Mouse (Mus musculus) hindbrain, embryonic 12.5 days (tissue): Measurements from ENCODE around the gene Dtd2. TPM values are rescaled to one million over a fixed set of nuclear protein-coding genes. Genes with fewer than 3 reads are reported as not detected.

ENCODE experiments used
- ATAC-seq: fragments of 200-750 bp; cut with Nextera tagmentation; 2 replicates; pipeline ENCODE4 v1.8.0; 2017; ENCODE audit warnings: moderate TSS enrichment; ENCODE audit not compliant: low FRiP score
- H3K27ac ChIP-seq: fragments of 300-500 bp; sonication (generic); 2 replicates; pipeline ENCODE4 v1.5.1; 2016; ENCODE audit warnings: mild to moderate bottlenecking
- H3K27me3 ChIP-seq: fragments of 300-500 bp; sonication (generic); 2 replicates; pipeline ENCODE4 v1.6.1; 2016; ENCODE audit warnings: mild to moderate bottlenecking
- H3K36me3 ChIP-seq: fragments of 300-500 bp; sonication (generic); 2 replicates; pipeline ENCODE4 v1.6.1; 2016; ENCODE audit warnings: mild to moderate bottlenecking
- H3K4me1 ChIP-seq: fragments of 300-500 bp; sonication (generic); 2 replicates; pipeline ENCODE4 v1.6.1; 2016
- H3K4me2 ChIP-seq: fragments of 300-500 bp; sonication (generic); replicated peaks from 2 replicates; pipeline ENCODE4 v1.6.1; 2016; ENCODE audit warnings: mild to moderate bottlenecking
- H3K4me3 ChIP-seq: fragments of 300-500 bp; sonication (generic); 2 replicates; pipeline ENCODE4 v1.5.1; 2016; ENCODE audit warnings: mild to moderate bottlenecking
- H3K9ac ChIP-seq: fragments of 300-500 bp; sonication (generic); 2 replicates; pipeline ENCODE4 v1.6.1; 2016; ENCODE audit warnings: mild to moderate bottlenecking, moderate library complexity
- H3K9me3 ChIP-seq: fragments of 300-500 bp; sonication (generic); replicated peaks from 2 replicates; pipeline ENCODE4 v1.6.1; 2016; ENCODE audit warnings: mild to moderate bottlenecking
- WGBS: fragments of 180-500 bp; shearing (Covaris S2); methylation state at CpG from one replicate; pipeline ENCODE4 v1.1.7; 2016; 5-methylcytosine and 5-hydroxymethylcytosine counted together
- polyA plus RNA-seq: library from polyadenylated mRNA; unstranded; fragments of >200 nt; fragmentation: Nextera tagmentation; extraction: Ambion mirVana; gene quantifications from 2 replicates; pipeline ENCODE4 v1.2.1, GENCODE M21; 2016

Gene Dtd2
- polyA plus RNA-seq, 1 experiment from 2014 or later, result 18.0 TPM

GRCm38 (mm10) chr12:52009928-52010629 lies 3.8 kb upstream of the Dtd2 start:
- H3K9me3 ChIP-seq, result no peaks in the 10 kb centered on the region
- H3K4me3 ChIP-seq, result peak overlapping the region; percentile 19
- H3K27ac ChIP-seq, result peak overlapping the region; percentile 52; the same call in 1 of the 2 replicates
- H3K4me2 ChIP-seq, result peak overlapping the region; percentile 36
- peak; percentile 54 for ATAC-seq
- H3K4me1 ChIP-seq, result peaks cover 8% of the 10 kb centered on the region
- H3K36me3 ChIP-seq, result no peaks in the 10 kb centered on the region
- WGBS, result 40% methylated on average over 15 of the region's 15 CpGs
- H3K27me3 ChIP-seq, result no peaks in the 10 kb centered on the region
- H3K9ac ChIP-seq, result no peak overlapping the region

- 0 out of 2 replicates have a peak overlapping the region, but pooled peaks have one; percentile 64 for H3K27ac ChIP-seq
- 50% methylated on average over 5 of the region's 5 CpGs for WGBS
- peak overlapping the region; percentile 55 for H3K4me2 ChIP-seq
- peaks cover 8% of the 10 kb centered on the region for H3K4me1 ChIP-seq
- ATAC-seq, result peak; percentile 67
- no peak overlapping the region for H3K9ac ChIP-seq
- H3K36me3 ChIP-seq, result peaks cover 6% of the 10 kb centered on the region; the same call in 1 of the 2 replicates
- no peaks in the 10 kb centered on the region for H3K9me3 ChIP-seq
- H3K27me3 ChIP-seq, result no peaks in the 10 kb centered on the region
- H3K4me3 ChIP-seq, result peak overlapping the region; percentile 73
Measured at GRCm38 (mm10) chr12:52006633-52006994, 313 bp upstream of the Dtd2 start.

DNA sequence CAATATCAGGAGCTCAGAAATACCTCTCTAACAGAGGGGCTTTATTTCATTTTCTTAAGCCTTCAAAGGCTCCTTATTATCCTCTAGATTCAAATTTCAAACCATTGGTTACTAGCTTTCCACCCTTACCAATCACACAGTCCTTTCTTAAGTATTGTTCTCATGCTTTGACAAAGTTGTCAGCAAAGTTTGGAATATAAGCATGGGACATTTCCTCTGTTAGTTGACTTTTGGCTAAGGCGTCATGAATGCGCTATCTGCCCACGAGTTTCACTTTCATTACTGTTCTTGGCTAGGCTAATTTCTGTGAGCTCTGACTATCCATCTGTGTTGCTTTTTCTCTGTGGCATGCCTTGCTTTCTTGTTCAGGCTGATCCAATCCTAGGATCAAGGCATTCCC lies 3.6 kb downstream of the Dtd2 start:
- H3K27ac ChIP-seq, result no peak overlapping the region
- no peak overlapping the region for H3K4me2 ChIP-seq
- no peak for ATAC-seq
- H3K9me3 ChIP-seq, result no peaks in the 10 kb centered on the region
- peaks cover 3% of the 10 kb centered on the region; the same call in 1 of the 2 replicates for H3K4me1 ChIP-seq
- WGBS, result 91% methylated on average over 3 of the region's 3 CpGs
- H3K36me3 ChIP-seq, result peaks cover 21% of the 10 kb centered on the region
- no peak overlapping the region for H3K9ac ChIP-seq
- no peaks in the 10 kb centered on the region for H3K27me3 ChIP-seq
- no peak overlapping the region for H3K4me3 ChIP-seq

GRCm38 (mm10) chr12:52001544-52001943 lies 4.8 kb downstream of the Dtd2 start:
- H3K4me2 ChIP-seq, result no peak overlapping the region
- H3K9me3 ChIP-seq, result no peaks in the 10 kb centered on the region
- H3K27ac ChIP-seq, result no peak overlapping the region
- H3K27me3 ChIP-seq, result no peaks in the 10 kb centered on the region
- H3K4me1 ChIP-seq, result peaks cover 3% of the 10 kb centered on the region; the same call in 1 of the 2 replicates
- H3K4me3 ChIP-seq, result no peak overlapping the region
- ATAC-seq, result no peak
- WGBS, result 41% methylated on average over 4 of the region's 4 CpGs
- H3K36me3 ChIP-seq, result peaks cover 21% of the 10 kb centered on the region
- no peak overlapping the region for H3K9ac ChIP-seq

DNA sequence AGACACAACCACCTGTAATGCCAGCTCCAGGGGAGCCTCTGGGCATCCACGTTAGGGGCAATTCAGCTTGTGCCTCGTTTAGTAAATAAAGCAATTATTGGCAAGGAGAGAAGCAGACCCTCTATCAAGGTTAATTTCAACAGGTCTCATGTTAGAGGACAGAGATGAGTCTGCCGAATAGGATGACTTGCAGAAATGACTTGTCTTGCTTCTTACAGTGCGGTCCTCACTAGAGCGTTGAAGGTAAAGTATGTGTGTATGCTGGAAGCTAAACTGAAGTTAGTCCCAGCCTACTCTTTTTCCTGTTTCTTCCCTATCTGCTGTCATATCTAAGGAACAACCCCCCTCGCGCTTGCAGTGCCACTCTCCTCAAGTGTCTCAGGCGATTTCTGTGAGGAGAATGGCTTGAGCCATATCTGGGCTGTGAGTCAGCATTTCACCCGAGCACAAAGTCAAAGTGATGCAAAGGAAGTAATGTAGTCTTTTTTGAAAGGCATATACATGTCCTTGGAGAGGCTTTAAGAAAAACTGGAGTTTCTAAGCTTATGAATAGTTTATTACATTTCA lies 7.9 kb downstream of the Dtd2 start:
- no peak overlapping the region for H3K4me2 ChIP-seq
- no peak for ATAC-seq
- no peaks in the 10 kb centered on the region for H3K9me3 ChIP-seq
- peaks cover 36% of the 10 kb centered on the region for H3K36me3 ChIP-seq
- H3K27ac ChIP-seq, result no peak overlapping the region
- 88% methylated on average over 9 of the region's 9 CpGs for WGBS
- no peaks in the 10 kb centered on the region for H3K4me1 ChIP-seq
- H3K27me3 ChIP-seq, result no peaks in the 10 kb centered on the region
- H3K4me3 ChIP-seq, result no peak overlapping the region
- H3K9ac ChIP-seq, result no peak overlapping the region

DNA sequence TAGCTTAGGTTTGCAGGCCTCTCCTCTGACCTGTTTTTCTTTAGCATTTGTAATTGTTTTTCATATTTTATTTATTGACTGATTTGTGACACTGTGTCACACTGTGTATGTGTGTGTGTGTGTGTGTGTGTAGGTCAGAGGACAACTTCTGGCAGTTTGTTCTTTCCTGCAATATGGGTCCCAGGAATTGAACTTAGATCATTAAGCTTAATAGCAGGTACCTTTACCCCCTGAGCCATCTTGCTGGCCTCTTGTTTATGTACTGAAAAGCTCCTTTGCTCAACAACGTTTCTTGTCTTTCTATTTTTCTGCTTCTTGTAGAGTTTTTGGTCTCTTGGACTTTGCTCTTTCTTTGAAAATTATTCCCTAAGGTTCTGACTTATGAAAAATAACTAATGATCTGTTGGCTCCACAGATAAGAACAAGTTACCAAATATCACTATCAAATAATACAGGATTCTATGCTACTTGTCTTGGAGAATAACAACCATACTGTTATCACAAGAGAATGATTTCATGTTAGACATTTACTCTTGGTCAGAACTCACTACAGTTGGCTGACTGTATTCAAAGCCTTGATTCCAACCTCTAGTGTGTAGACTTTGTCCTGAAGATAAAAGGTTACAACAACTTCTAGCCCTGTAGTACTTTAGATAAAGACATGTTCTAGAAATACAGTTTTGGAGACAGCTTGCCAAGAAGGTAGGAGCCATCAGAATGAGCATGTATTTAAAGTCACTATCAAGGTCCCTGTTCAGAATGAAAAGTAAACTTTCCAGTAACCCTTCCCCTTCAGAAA lies 10.4 kb downstream of the Dtd2 start:
- no peak for ATAC-seq
- H3K36me3 ChIP-seq, result peaks cover 36% of the 10 kb centered on the region
- no peak overlapping the region for H3K4me3 ChIP-seq
- no peak overlapping the region for H3K4me2 ChIP-seq
- no peaks in the 10 kb centered on the region for H3K27me3 ChIP-seq
- 97% methylated on average over 1 of the region's 1 CpGs for WGBS
- no peak overlapping the region for H3K27ac ChIP-seq
- no peaks in the 10 kb centered on the region for H3K4me1 ChIP-seq
- H3K9ac ChIP-seq, result no peak overlapping the region
- H3K9me3 ChIP-seq, result no peaks in the 10 kb centered on the region

GRCm38 (mm10) chr12:51990629-51991028 lies 15.7 kb downstream of the Dtd2 start:
- Histone ChIP-seq H3K4me2 (no peak overlapping the region), H3K36me3 (peaks cover 19% of the 10 kb centered on the region), H3K27me3 (no peaks in the 10 kb centered on the region), H3K27ac (no peak overlapping the region), H3K4me1 (no peaks in the 10 kb centered on the region), H3K4me3 (no peak overlapping the region), H3K9me3 (no peaks in the 10 kb centered on the region), H3K9ac (no peak overlapping the region)
- ATAC-seq, result no peak
- WGBS, result 82% methylated on average over 2 of the region's 2 CpGs

GRCm38 (mm10) chr12:51988536-51988935 lies 17.8 kb downstream of the Dtd2 start:
- no peak for ATAC-seq
- Histone ChIP-seq H3K27me3 (no peaks in the 10 kb centered on the region), H3K4me3 (no peak overlapping the region), H3K9ac (no peak overlapping the region), H3K4me1 (no peaks in the 10 kb centered on the region), H3K9me3 (no peaks in the 10 kb centered on the region), H3K4me2 (no peak overlapping the region), H3K27ac (no peak overlapping the region), H3K36me3 (no peaks in the 10 kb centered on the region)
- 92% methylated on average over 5 of the region's 5 CpGs for WGBS

- H3K4me3 ChIP-seq, result no peak overlapping the region
- H3K4me1 ChIP-seq, result no peaks in the 10 kb centered on the region
- no peaks in the 10 kb centered on the region for H3K9me3 ChIP-seq
- H3K27me3 ChIP-seq, result no peaks in the 10 kb centered on the region
- 79% methylated on average over 4 of the region's 4 CpGs for WGBS
- H3K4me2 ChIP-seq, result no peak overlapping the region
- no peak overlapping the region for H3K27ac ChIP-seq
- H3K36me3 ChIP-seq, result no peaks in the 10 kb centered on the region
- H3K9ac ChIP-seq, result no peak overlapping the region
- no peak for ATAC-seq
Measured at GRCm38 (mm10) chr12:51985826-51986225, 20.5 kb downstream of the Dtd2 start.

DNA sequence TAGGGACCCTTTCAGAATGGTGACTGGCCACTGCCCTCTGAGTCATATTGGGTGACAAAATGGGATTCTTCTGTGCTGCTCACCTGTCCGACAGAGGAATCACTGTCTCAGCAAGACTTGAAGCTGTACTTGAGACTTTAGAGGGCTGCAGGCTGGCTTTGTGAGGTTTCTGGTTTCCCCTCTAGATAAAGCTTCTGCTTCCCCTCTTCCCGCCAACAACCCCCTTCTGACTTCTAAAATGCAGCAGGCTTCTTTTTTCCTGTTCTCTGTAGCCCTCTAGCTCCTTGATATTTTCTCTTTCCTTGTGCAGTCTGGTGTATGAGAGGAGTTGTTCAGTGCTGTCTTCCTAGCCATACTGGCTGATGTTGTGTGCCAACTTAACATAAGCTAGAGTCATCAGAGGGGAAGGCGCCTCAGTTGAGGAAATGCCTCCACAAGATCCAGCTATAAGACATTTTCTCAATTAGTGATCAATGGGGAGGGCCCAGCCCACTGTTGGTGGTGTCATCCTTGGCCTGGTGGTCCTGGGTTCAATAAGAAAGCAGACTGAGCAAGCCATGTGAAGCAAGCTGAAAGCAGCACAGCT lies 21.0 kb downstream of the Dtd2 start:
- Histone ChIP-seq H3K9me3 (no peaks in the 10 kb centered on the region), H3K36me3 (no peaks in the 10 kb centered on the region), H3K27ac (no peak overlapping the region), H3K4me1 (no peaks in the 10 kb centered on the region), H3K4me2 (no peak overlapping the region), H3K4me3 (no peak overlapping the region), H3K27me3 (no peaks in the 10 kb centered on the region), H3K9ac (no peak overlapping the region)
- ATAC-seq, result no peak
- WGBS, result 90% methylated on average over 3 of the region's 3 CpGs

DNA sequence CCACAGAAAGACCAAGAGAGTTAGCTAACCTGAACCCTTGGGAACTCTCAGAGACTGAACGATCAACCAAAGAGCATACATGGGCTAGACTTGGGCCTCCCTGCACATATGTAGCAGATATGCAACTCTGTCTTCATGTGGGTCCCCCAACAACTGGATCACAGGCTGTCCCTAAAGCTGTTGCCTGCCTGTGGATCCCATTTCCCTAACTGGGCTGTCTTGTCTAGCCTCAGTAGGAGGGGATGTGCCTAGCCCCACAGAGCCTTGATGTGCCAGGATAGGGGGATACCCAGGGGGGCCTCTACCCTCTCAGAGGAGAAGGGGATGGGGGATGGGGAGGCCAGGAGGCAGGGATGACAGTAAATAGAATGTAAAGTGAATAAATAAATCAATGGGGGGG lies 22.7 kb downstream of the Dtd2 start:
- Histone ChIP-seq H3K27ac (no peak overlapping the region), H3K9me3 (no peaks in the 10 kb centered on the region), H3K4me2 (no peak overlapping the region), H3K4me1 (no peaks in the 10 kb centered on the region), H3K36me3 (no peaks in the 10 kb centered on the region), H3K4me3 (no peak overlapping the region), H3K27me3 (no peaks in the 10 kb centered on the region), H3K9ac (no peak overlapping the region)
- 100% methylated on average over 1 of the region's 1 CpGs for WGBS
- ATAC-seq, result no peak

GRCm38 (mm10) chr12:51976531-51976930 lies 29.8 kb downstream of the Dtd2 start:
- no peaks in the 10 kb centered on the region for H3K4me1 ChIP-seq
- H3K4me3 ChIP-seq, result no peak overlapping the region
- H3K27ac ChIP-seq, result no peak overlapping the region
- no peak overlapping the region for H3K4me2 ChIP-seq
- no peaks in the 10 kb centered on the region for H3K9me3 ChIP-seq
- 74% methylated on average over 9 of the region's 9 CpGs for WGBS
- no peak for ATAC-seq
- no peaks in the 10 kb centered on the region for H3K27me3 ChIP-seq
- H3K9ac ChIP-seq, result no peak overlapping the region
- H3K36me3 ChIP-seq, result no peaks in the 10 kb centered on the region
